Mouse (Mus musculus) ES-Bruce4 (cell line): ENCODE measurements around the gene Klhl29.

ENCODE experiments used
- CTCF ChIP-seq: IDR thresholded peaks from one replicate; pipeline ENCODE4 v1.8.1; 2011; ENCODE audit warnings: low read depth, low read length
- EP300 ChIP-seq: IDR thresholded peaks from 2 replicates; pipeline ENCODE4 v1.6.1; 2011; ENCODE audit warnings: low read depth, low read length; ENCODE audit not compliant: insufficient read depth
- POLR2A ChIP-seq: IDR thresholded peaks from one replicate; pipeline ENCODE4 v1.8.1; 2011; ENCODE audit warnings: low read length; ENCODE audit not compliant: insufficient read depth

DNA sequence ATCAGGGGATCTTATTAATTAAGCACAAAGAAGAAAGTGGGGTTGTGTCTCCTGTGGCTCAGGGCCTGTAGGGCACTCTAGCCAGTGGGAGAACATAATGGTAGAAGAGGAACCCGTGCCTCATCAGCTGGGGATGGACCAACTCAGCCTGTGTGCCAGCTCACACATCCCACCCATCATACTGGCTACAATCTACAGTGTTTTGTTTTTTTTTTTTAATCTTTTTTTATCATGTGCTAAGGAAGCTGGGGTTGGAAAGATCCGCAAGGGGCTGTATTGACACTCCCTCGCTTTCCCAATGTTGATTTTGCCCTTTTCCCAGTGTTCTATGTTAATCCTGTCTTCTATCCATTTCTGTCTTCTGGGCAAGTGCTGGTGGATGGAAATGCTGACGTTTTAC lies 260.9 kb downstream of the Klhl29 start:
- TF ChIP-seq POLR2A (no peak), CTCF (no peak), EP300 (no peak)
